Mouse (Mus musculus) C2C12 (cell line): ENCODE measurements around the gene Fbxo31. TPM values are rescaled to one million over a fixed set of nuclear protein-coding genes. Genes with fewer than 3 reads are reported as not detected.

Experiments used
- H3K27me3 ChIP-seq: one replicate; pipeline ENCODE4 v1.6.1; 2011; ENCODE audit not compliant: control insufficient read depth, insufficient read depth, insufficient read length
- H3K36me3 ChIP-seq: one replicate; pipeline ENCODE4 v1.6.1; 2011; ENCODE audit not compliant: control insufficient read depth, insufficient read depth
- H3K4me3 ChIP-seq: one replicate; pipeline ENCODE4 v1.5.1; 2011; ENCODE audit warnings: mild to moderate bottlenecking, control low read depth; ENCODE audit not compliant: poor library complexity, insufficient read depth, severe bottlenecking
- H3K79me2 ChIP-seq: one replicate; pipeline ENCODE4 v1.6.1; 2011; ENCODE audit not compliant: control insufficient read depth, insufficient read depth
- H3K79me3 ChIP-seq: one replicate; pipeline ENCODE4 v1.6.1; 2011; ENCODE audit warnings: low read depth, control low read depth
- H3ac ChIP-seq: one replicate; pipeline ENCODE3; 2011; ENCODE audit warnings: low read depth; ENCODE audit not compliant: control insufficient read depth, insufficient read length
- CEBPB ChIP-seq: IDR thresholded peaks from one replicate; pipeline ENCODE4 v1.6.1; 2011; ENCODE audit warnings: low read depth, mild to moderate bottlenecking, control low read depth, moderate library complexity
- CTCF ChIP-seq: IDR thresholded peaks from one replicate; pipeline ENCODE4 v1.5.1; 2011; ENCODE audit not compliant: control insufficient read depth, insufficient read depth, insufficient read length
- FOSL1 ChIP-seq: IDR thresholded peaks from one replicate; pipeline ENCODE4 v1.8.0; 2011; ENCODE audit warnings: mild to moderate bottlenecking, low read length; ENCODE audit not compliant: poor library complexity, insufficient read depth, severe bottlenecking
- MAX ChIP-seq: IDR thresholded peaks from one replicate; pipeline ENCODE4 v1.6.1; 2011; ENCODE audit warnings: mild to moderate bottlenecking, control low read depth
- MYOD1 ChIP-seq: IDR thresholded peaks from one replicate; pipeline ENCODE4 v1.6.1; 2011; ENCODE audit warnings: low read depth; ENCODE audit not compliant: control insufficient read depth, insufficient read length
- MYOG ChIP-seq: IDR thresholded peaks from one replicate; pipeline ENCODE4 v1.6.1; 2011; ENCODE audit not compliant: control insufficient read depth, insufficient read length; ENCODE audit errors: extremely low read depth
- USF1 ChIP-seq: IDR thresholded peaks from one replicate; pipeline ENCODE4 v1.6.1; 2011; ENCODE audit warnings: low read depth, mild to moderate bottlenecking, control low read depth, moderate library complexity
- polyA plus RNA-seq: library from polyadenylated mRNA; unstranded; fragments of >200 nt; fragmentation: generic; extraction: Trizol; gene quantifications from one replicate; pipeline ENCODE4 v1.2.1, GENCODE M21; 2012; ENCODE audit warnings: missing spikeins

Gene Fbxo31
- polyA plus RNA-seq, 1 experiment, result 9.4 TPM

DNA sequence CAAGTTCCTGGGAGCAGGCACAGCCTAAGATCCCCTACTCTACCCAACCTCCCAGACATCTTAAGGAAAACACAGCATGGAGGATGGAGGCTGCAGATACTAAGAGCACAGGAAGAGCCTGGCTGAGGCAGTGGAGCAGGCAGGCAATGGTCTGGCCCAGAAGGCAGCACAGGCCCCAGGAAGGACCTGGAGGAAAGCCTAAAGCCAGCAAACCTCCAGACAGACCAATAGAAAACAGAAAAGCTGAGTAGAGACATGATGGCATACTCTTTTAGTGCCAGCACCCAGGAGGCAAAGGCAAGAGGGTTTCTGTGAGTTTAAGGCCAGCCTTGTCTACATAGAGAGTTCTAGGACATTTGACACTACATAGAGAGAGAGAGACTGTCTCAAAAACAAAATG, 34.8 kb upstream of the Fbxo31 start:
- Histone ChIP-seq H3K4me3 (no peak overlapping the region), H3ac (no peak overlapping the region), H3K79me2 (peaks cover 56% of the 10 kb centered on the region), H3K79me3 (peaks cover 30% of the 10 kb centered on the region), H3K36me3 (peaks cover 38% of the 10 kb centered on the region), H3K27me3 (no peaks in the 10 kb centered on the region)
- TF ChIP-seq MYOD1 (no peak), CEBPB (no peak), CTCF (no peak), USF1 (no peak), FOSL1 (no peak), MYOG (no peak), MAX (no peak)

DNA sequence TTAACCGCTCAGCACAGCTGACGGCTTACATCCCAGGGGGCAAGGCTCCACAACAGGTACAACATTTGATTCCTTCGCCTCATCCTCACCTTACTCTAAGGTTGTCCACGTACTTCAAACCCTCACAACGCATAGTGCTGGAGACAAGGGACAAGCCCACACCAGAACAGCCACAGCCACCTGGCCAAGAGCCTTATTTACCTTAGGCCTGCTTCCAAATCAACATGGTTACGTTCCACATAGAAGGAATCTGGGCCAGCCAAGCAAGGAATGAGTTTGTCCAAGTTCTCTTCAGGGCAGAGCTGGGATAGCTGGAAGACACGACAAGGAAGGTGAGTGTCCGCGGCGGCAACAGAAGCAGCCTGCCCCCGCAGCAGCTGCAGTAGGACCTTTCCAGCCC, 31.3 kb upstream of the Fbxo31 start:
- peaks cover 49% of the 10 kb centered on the region for H3K36me3 ChIP-seq
- no peak overlapping the region for H3K4me3 ChIP-seq
- peaks cover 21% of the 10 kb centered on the region for H3K79me2 ChIP-seq
- no peaks in the 10 kb centered on the region for H3K27me3 ChIP-seq
- H3ac ChIP-seq, result no peak overlapping the region
- TF ChIP-seq FOSL1 (no peak), MYOD1 (no peak), CTCF (no peak), CEBPB (no peak), MYOG (no peak), USF1 (no peak), MAX (no peak)
- H3K79me3 ChIP-seq, result peaks cover 12% of the 10 kb centered on the region

DNA sequence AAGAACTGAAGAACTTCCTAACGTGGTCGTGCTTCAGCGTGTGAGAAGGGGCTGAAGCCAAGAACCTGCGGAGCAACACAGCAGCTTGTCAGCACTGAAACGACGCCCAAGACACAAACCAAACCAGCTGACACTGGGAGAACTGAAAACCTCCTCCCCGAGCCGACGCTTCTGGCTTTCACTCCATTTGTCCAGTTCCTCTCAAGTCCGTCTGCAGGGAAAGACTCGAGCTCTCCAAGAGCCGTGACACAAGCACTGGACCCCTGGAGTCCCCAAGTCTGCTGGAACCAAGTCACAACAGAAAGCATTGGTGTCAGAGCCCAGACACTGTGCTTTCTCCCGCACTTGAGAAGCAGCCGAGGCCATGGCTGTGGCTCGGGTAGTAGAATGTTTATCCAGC, 30.6 kb upstream of the Fbxo31 start:
- Histone ChIP-seq H3K79me3 (peaks cover 8% of the 10 kb centered on the region), H3K36me3 (peaks cover 49% of the 10 kb centered on the region), H3K79me2 (peaks cover 14% of the 10 kb centered on the region)

DNA sequence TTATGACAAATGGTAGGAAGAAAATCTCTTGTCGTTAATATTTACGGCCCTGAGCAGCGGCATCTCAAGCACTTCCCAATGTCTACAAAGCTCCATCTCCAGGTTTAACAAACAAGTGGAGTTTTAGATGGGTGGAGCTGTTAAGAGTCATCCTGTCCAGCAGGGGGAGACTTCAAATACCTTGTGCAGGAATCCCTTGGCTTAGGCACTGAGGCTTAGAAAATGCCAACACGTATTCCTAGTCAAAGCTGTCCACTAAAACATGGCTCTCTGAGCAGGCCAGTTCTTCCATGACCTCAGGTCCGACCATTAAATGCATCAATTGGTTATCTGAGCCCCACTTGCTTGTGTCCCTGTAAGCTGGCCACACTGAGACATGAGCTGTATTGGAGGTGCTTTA, 29.1 kb upstream of the Fbxo31 start:
- Histone ChIP-seq H3K79me3 (peaks cover 2% of the 10 kb centered on the region), H3K36me3 (peaks cover 53% of the 10 kb centered on the region), H3K4me3 (no peak overlapping the region), H3K27me3 (no peaks in the 10 kb centered on the region), H3ac (no peak overlapping the region), H3K79me2 (no peaks in the 10 kb centered on the region)
- TF ChIP-seq CTCF (peak; percentile 3), CEBPB (no peak)

More for the DNA sequence above, 30.6 kb upstream of the Fbxo31 start:
- H3K4me3 ChIP-seq, result no peak overlapping the region
- H3ac ChIP-seq, result no peak overlapping the region
- H3K27me3 ChIP-seq, result no peaks in the 10 kb centered on the region
- TF ChIP-seq MYOD1 (no peak), CTCF (no peak), USF1 (no peak), MAX (no peak), FOSL1 (no peak), CEBPB (no peak), MYOG (no peak)

DNA sequence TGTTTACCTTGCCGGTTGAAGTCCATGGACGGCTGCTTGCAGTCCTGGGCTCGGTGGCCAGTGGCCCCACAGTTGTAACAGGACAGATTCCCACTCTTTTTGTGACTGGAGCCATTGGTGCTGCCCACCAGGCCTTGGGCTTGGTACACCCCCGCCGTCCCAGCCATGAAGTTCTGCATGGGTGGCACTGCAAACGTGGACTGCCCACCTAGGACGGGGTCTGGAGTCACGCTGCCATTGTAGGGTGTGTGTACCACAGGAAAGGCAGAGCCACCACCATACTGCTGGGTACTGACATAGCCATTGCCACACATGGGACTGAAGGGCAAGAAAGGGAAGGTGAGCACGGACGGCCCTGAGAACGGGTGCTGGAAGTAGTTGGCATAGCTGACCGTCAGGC, 25.2 kb upstream of the Fbxo31 start:
- no peaks in the 10 kb centered on the region for H3K27me3 ChIP-seq
- peaks cover 66% of the 10 kb centered on the region for H3K36me3 ChIP-seq
- no peak overlapping the region for H3K4me3 ChIP-seq
- no peak for TF ChIP-seq CEBPB
- no peak for TF ChIP-seq MYOG
- no peak for TF ChIP-seq FOSL1
- TF ChIP-seq MAX, result no peak
- no peak for TF ChIP-seq MYOD1
- TF ChIP-seq CTCF, result no peak
- TF ChIP-seq USF1, result no peak
- H3K79me3 ChIP-seq, result no peaks in the 10 kb centered on the region
- no peaks in the 10 kb centered on the region for H3K79me2 ChIP-seq
- no peak overlapping the region for H3ac ChIP-seq

DNA sequence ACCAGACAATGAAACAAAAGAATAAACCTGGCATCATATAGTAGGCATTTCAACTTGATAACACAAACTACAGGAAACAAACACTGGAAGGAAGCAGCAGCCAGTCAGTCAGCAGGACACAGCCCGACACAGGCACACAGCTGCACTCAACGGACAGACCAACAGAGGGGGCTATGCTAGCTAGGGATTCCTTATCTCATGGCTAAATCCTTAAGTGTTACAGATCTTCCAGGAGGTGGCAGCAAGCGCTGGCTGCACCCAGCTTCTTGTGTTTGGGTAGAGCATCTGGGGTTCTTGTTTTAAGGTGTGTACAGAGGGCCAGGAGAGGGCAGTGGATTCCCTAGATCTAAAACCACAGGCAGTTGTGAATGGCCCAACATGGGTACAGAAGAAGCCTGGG, 24.3 kb upstream of the Fbxo31 start:
- Histone ChIP-seq H3ac (no peak overlapping the region), H3K36me3 (peaks cover 63% of the 10 kb centered on the region), H3K4me3 (no peak overlapping the region), H3K79me2 (no peaks in the 10 kb centered on the region), H3K79me3 (no peaks in the 10 kb centered on the region), H3K27me3 (no peaks in the 10 kb centered on the region)
- TF ChIP-seq MYOD1, result no peak
- peak; percentile 86 for TF ChIP-seq CTCF
